Mouse (Mus musculus): Measurements from ENCODE around the gene Ttc23.

Ttc23 gene

GRCm38 (mm10) chr7:67803015-67803856 lies 156.0 kb downstream of the Ttc23 start:
- peak; percentile 40 for DNase-seq (ENCODE audit: low spot score)

GRCm38 (mm10) chr7:67803857-67804215 lies 156.6 kb downstream of the Ttc23 start:
- DNase-seq (ENCODE audit: low spot score): no peak
